Mouse (Mus musculus) CD4-positive, CD25-positive, alpha-beta regulatory T cell, adult 4 months (primary cell): ENCODE results near the gene Pth2. TPM values are rescaled to one million over a fixed set of nuclear protein-coding genes. Genes with fewer than 3 reads are reported as not detected.

ENCODE experiments used
- ATAC-seq: one replicate; pipeline ENCODE4 v1.8.0; 2017
- polyA plus RNA-seq, 2 experiments: library from polyadenylated mRNA; unstranded; fragments of 100-300 nt; shearing (Covaris generic); gene quantifications; one replicate each; pipeline ENCODE4 v1.2.1; 2017

The Pth2 gene
- polyA plus RNA-seq, 2 experiments from 2014 or later = not detected

GRCm38 (mm10) chr7:45174567-45175280 is 6.1 kb upstream of the Pth2 start:
- ATAC-seq = no peak

- ATAC-seq = no peak
Observed at GRCm38 (mm10) chr7:45175398-45175797, 5.4 kb upstream of the Pth2 start.

GRCm38 (mm10) chr7:45175929-45176328 is 4.9 kb upstream of the Pth2 start:
- no peak for ATAC-seq

- ATAC-seq = no peak
Observed at GRCm38 (mm10) chr7:45176356-45176755, 4.4 kb upstream of the Pth2 start.

- no peak for ATAC-seq
Observed at GRCm38 (mm10) chr7:45178550-45178949, 2.2 kb upstream of the Pth2 start.

- ATAC-seq = no peak
Observed at GRCm38 (mm10) chr7:45179469-45179868, 1.3 kb upstream of the Pth2 start, which contains the start of gene Gfy. Gene Gfy (minus strand): TSS chr7:45179569.

GRCm38 (mm10) chr7:45181540-45181939 is 745 bp downstream of the Pth2 start:
- no peak for ATAC-seq

- peak; percentile 96 for ATAC-seq
Observed at GRCm38 (mm10) chr7:45182199-45182601, 1.4 kb downstream of the Pth2 start.

GRCm38 (mm10) chr7:45182606-45183005 is 1.8 kb downstream of the Pth2 start:
- ATAC-seq = no peak

- no peak for ATAC-seq
Observed at GRCm38 (mm10) chr7:45183672-45184071, 2.9 kb downstream of the Pth2 start.

GRCm38 (mm10) chr7:45185921-45186320 is 5.1 kb downstream of the Pth2 start:
- no peak for ATAC-seq

- no peak for ATAC-seq
Observed at GRCm38 (mm10) chr7:45189600-45189999, 8.8 kb downstream of the Pth2 start.

GRCm38 (mm10) chr7:45190186-45190585 is 9.4 kb downstream of the Pth2 start:
- no peak for ATAC-seq

- no peak for ATAC-seq
Observed at GRCm38 (mm10) chr7:45191161-45191560, 10.4 kb downstream of the Pth2 start.

- no peak for ATAC-seq
Observed at GRCm38 (mm10) chr7:45191803-45192363, 11.1 kb downstream of the Pth2 start.

- ATAC-seq = no peak
Observed at GRCm38 (mm10) chr7:45192585-45193310, 12.0 kb downstream of the Pth2 start.

- no peak for ATAC-seq
Observed at GRCm38 (mm10) chr7:45193406-45193805, 12.6 kb downstream of the Pth2 start.

GRCm38 (mm10) chr7:45193871-45194785 is 13.3 kb downstream of the Pth2 start:
- no peak for ATAC-seq

GRCm38 (mm10) chr7:45195341-45196175 is 14.8 kb downstream of the Pth2 start:
- ATAC-seq = no peak

GRCm38 (mm10) chr7:45196176-45196535 is 15.4 kb downstream of the Pth2 start:
- ATAC-seq = no peak

GRCm38 (mm10) chr7:45196994-45197393 is 16.2 kb downstream of the Pth2 start:
- ATAC-seq = no peak

GRCm38 (mm10) chr7:45198435-45198834 is 17.6 kb downstream of the Pth2 start:
- ATAC-seq = no peak
